Mouse (Mus musculus) c-Kit-negative CD71-positive TER-119-positive erythroid progenitor cells, embryonic 14.5 days (primary cell): Measurements from ENCODE around the gene Ntn5.

Experiments used
- DNase-seq: peaks from one replicate; pipeline ENCODE4 v3.0.0-alpha.2; 2013; ENCODE audit warnings: low read depth, low spot score

Ntn5 gene

DNA sequence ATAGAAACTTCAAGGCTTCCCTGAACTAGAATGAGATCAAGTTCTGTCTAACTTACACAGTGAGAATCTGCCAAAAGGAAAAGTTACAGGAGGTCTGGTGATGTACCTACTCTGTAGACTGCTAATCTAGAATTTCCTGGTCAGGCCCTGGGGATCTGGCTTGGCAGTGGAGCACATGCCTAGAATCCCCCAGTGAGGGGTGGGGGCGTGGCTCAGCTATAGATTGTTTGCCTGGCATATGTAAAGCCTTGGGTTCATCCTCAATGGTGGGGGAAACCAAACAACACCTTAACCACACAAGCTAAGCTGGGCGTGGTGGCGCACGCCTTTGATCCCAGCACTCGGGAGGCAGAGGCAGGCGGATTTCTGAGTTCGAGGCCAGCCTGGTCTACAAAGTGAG lies 14.1 kb downstream of the Ntn5 start:
- DNase-seq, result no peak

DNA sequence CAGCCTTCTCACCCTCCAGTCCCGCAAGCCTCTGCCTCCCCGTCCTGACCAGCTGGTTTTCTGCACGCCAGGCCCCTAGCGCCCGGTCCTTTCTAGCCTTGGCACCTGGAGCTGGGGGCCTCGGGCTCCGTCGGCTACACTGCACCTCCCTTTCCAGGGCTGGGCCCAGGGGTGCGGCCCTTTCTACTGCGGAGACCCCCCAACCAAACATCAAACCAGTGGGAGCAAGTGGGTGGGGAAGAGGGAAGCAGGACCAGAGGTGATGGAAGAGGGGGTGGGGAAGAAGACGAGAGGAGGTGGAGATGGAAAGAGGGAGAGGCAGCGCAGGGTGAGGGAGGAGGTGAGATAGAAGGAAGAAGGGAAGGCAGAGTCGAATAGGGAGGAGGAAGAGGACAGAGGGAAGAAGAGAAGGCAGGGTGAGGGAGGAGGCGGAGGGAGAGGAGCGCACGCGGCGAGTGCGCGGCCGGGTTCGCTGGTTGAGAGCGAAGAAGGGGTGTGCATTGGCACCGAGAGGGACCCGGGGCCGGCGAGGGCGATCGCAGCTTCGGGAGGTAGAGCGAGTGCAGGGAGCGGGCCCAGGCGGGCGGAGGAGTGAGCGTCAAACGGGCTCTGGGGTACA lies 15.8 kb downstream of the Ntn5 start, which contains the start of gene Car11:
TSS of gene Car11 (plus strand) at position 321 of the 619 bp plus-strand sequence.
- DNase-seq, result no peak

DNA sequence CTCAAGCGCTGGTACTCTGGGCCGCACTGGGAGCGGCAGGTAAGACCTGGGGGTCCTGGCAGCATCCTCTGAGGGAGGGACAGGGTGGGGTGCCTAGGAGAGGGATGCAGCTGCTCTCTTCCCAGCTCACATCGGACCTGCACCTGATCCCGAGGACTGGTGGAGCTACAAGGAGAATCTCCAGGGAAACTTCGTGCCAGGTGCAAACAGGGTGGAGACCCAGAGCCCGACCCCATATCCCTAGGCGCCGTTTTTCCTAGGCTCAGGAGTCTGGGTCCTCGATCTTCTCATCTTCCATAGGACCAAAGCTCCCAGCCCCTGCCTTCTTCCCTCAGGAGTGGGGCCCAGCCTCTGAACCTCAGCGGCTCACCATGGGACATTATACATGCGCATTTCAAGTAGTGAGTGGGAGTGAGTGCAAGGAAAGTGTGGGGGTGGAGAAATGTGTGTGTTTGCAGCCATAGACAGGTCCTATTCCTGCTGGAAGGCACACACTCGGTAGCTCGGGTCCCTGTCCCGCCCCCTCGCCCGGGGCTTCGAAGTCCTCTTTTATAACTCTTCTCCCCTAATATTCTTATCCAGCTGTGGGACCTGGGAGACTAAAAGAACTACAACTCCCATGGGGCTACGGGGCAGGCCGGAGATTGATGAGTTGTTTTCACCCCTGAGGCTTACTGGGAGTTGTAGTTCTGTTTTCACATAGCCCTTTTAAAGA lies 16.6 kb downstream of the Ntn5 start:
- no peak for DNase-seq

DNA sequence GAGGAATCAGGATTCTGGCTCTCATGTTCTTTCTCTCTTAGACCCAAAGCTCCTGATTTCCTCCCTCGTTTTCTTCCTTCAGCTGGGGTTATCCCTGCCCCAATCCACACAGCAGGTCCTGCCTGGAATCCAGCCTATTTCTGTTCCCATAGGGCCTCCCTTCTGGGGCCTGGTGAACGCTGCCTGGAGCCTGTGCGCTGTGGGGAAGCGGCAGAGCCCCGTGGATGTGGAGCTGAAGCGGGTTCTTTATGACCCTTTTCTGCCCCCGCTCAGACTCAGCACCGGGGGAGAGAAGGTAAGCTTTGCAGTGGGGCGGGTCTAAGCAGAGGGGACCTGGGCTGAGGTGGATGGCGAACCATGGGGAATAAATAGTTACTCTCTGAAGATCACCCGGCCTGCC lies 17.2 kb downstream of the Ntn5 start:
- no peak for DNase-seq

DNA sequence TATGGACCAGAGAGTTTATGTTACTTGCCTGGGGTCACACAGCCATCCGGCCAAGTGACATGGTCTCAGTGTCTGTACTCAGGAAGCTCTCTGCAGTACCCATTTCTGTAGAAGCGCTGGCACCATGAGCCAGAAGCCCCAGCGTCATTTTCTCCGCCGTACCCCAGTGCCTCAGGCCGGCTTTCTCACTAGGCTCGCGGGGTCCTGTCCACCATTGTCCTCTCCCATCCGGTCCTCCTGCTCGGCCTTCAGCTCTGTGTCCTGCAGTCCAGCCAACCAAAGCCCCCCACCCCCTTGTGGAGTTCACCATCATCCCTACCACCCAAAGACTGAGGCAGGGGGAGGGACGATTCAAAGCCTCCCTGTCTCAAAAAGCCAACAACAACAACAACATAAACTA lies 17.8 kb downstream of the Ntn5 start:
- DNase-seq, result no peak

DNA sequence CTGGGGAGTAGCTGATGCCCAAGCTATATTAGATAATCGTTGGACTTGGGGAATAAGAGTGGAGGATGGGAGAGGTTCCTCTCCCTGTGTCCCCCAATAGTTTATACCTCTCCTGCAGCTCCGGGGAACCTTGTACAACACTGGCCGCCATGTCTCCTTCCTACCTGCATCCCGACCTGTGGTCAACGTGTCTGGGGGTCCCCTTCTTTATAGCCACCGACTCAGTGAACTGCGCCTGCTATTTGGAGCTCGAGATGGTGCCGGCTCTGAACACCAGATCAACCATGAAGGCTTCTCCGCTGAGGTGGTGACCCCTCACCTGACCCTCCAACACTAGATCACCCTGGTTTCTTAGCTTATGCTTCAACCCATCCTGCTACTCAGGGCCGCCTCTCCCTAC lies 18.5 kb downstream of the Ntn5 start:
- no peak for DNase-seq

DNA sequence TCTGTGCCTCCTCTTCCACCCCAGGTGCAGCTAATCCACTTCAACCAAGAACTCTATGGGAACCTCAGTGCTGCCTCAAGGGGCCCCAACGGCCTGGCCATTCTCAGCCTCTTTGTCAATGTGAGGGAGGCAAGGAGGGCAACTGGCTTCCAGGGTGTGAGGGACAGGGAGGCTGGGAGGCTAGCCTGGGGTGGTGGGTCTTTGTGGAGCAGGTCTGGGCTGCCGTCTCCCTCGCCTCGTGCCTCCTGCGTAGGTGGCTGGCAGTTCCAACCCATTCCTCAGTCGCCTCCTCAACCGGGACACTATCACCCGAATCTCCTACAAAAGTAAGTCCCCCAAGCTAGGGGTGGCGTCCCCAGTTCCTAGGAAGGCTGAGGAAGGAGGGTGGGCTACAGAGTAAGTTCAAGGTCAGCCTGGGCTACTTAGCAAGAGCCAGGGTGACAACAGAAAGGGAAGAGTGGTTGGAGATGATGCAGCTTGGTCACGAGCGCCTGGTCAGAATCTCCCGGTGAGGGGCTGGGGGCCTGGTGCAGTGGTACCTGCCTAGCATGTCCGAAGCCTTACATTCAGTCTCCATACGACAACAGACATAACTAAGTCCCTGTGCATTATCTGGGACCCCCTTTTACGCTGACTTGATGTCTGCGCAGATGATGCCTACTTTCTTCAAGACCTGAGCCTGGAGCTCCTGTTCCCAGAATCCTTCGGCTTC lies 19.1 kb downstream of the Ntn5 start:
- no peak for DNase-seq

DNA sequence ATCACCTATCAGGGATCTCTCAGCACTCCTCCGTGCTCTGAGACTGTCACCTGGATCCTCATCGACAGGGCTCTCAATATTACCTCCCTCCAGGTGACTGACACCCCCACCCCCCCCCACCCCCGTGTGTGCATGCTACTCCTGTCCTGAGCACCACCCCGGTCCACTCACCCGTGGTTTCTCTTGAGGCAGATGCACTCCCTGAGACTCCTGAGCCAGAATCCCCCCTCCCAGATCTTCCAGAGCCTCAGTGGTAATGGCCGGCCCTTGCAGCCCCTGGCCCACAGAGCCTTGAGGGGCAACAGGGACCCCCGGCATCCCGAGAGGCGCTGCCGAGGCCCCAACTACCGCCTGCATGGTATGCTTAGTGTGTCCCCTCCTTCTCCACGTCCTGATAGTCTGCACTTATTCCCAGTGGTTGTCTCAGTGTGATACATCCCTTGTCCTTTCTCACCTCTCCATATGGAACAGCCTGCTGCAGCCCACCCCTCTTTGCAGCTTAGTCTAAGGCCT lies 19.8 kb downstream of the Ntn5 start:
- no peak for DNase-seq

DNA sequence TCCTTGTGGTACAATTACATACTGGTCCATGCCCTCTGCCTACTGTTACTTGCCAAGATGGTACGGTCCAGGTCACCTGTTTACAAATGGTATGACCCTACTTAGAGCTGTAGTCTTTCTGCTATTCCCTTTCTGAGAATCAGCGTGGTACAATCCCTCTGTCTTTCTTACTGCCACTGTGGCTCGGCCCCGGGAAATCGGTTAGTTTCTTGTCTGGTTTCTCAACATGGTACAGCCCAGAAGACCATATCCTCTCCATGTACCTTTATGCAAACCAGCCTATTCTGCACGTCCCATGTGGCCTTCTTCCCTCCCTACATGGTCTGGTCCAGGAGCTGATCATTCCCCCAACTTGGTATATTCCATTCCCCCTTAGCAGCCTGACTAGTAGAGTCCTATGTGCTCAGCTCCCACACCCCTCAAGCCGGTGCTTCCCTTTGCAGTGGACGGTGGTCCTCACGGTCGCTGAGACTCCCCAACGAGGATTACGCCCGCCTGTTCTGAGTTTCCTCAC lies 20.3 kb downstream of the Ntn5 start:
- DNase-seq, result no peak

DNA sequence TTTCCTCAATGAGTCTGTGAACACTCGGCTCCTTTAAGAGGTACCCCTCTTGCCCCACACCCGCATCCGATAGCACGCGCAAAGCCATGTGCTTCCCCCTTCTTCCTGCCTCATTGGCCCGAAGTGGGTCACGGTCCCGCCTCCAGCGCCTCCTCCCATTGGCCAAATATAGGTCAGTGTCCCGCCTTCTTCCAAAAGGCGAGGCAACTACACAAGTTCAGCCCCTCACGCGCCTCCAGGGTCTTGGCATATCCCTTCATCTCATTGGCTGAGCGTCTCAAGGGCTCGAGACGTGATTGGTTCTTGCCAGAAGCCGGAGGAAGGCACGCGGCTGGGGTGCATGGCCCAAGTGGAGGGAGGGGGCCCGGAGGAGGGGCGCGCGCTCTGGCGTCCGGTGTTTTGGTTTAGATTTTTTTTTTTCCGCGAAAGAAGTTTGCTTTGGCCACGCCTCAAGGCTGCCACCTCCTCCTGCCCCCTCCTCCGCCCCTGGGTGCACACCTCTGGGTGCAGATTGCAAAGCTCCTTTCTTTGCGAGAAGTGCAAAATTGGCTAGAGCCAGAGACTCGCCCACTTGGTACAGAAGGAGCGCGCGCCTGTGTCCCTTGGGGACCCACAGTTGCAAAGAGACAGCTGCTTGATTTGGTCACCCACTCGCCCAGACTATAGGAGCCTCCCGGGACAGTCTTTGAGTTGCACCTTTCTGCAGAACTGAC lies 21.1 kb downstream of the Ntn5 start, which contains the start of gene Dbp:
TSS of gene Dbp (plus strand) at position 359 of the 713 bp plus-strand sequence.
- DNase-seq, result no peak

DNA sequence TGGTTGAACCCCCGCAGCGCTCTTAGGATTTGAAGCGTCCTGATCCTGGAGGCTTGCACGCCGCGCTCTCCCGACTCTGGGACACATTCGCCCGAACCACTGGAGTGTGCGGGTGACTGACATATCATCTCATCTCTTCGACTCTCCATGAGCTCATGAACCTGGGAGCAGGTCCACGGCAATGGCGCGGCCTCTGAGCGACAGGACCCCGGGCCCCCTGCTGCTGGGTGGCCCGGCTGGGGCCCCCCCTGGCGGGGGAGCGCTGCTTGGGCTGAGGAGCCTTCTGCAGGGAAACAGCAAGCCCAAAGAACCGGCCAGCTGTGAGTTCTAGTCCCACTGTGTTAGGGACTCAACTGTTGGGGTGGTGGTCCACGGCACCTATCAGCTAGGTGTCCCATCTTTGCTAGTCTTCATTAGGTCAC lies 21.6 kb downstream of the Ntn5 start:
- DNase-seq, result no peak

DNA sequence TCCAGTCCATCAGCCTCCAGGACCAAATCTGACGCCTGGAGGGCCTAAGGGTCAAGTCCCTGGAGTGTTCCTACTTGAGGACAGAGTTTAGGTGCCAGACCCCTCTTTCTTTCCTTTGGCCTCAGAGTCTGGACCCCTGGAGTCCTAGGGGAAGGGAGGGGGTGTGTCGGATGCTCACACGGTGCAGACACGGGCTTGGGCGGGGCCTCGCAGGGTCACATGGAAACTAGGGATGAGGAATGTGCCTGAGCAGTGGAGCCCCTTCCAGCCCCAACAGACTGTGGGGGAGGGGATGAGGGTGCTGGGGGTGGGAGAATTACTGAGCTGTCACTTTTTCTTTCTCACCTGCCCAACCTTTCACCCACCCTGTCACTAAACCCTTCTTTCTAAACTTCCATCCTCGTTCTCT lies 22.1 kb downstream of the Ntn5 start:
- DNase-seq, result no peak

DNA sequence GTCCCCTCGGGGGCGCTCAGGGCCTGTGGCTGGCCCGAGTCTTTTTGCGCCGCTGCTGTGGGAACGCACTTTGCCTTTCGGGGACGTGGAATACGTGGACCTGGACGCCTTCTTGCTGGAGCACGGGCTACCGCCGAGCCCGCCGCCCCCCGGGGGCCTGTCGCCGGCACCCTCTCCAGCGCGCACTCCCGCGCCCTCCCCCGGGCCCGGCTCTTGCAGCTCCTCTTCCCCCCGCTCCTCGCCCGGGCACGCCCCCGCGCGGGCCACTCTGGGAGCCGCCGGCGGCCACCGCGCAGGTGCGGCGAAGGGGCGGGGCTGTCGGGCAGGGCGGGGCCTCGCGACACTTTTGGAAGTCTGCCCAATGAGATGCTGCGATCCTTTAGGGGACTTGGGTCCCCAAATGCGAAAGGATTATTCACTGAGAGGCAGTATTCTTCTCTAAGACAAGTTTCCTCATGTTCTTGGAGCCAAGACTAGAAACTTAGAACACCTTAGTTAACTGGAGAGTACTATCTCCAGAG lies 23.0 kb downstream of the Ntn5 start:
- DNase-seq, result no peak

DNA sequence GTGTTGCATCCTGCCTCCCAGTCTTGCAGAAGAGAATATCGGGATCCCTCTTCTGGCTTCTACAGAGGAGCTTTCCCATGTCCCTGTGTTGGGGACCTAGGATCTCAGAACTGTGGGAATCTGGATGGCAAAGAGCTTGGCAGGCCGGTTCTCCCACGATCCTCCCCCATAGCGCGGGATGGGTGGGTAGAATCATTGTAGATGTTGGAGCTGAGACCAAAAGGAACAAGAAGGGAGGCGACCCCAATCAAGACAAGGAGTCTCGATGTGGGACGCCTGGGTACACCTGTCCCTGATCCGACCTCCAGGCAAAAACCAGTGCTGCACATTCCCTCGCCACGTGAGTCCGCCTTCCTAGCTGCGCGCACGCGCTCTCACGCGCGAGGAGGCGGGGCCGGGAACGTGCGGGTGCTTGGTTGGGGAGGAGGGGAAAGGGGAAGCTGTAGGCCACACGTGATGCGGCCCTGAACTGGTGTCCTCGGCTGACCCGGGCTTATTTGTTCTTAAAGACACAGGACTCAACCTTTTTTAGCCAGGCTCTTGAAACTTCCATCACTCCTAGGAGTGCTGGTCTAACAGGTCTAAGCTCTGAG lies 23.6 kb downstream of the Ntn5 start:
- DNase-seq, result no peak

DNA sequence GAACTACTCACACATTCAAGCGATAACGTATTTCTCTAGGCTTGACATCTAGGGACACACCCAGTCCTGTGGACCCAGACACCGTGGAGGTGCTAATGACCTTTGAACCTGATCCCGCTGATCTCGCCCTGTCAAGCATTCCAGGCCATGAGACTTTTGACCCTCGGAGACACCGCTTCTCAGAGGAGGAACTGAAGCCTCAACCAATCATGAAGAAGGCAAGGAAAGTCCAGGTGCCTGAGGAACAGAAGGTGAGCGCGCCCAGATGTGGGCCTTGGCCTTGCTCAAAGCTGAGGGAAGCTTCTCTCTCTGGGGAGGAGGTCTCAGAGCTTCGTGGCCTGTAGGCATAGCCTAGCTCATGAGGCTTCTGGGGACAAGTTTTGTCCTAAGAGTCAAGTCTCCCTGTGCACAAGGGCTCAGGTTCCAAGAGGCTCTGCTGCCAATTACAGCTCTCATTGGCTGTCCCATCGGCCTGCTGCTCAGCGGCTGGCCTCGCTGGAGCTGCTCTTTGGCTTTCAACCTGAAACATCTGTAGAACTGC lies 24.5 kb downstream of the Ntn5 start:
- DNase-seq, result no peak

DNA sequence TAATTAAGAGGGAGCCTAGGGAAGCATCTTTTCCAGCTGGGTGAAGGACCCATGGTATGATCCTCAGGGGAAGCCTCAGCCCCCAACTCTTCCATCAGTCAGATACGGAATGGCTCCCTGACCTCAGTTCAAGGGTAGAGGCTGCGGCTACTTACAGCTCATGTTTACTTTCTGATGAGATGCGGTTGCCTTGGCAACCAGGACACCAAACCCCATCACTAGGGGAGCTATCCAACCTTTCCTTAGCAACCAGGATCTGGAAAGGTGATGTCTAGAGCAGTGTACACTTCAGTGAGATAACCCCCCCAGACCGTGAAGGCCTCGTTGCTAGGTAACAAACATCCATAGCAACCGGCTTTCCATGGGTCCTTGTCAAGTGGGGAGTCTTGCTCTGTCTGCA lies 25.2 kb downstream of the Ntn5 start:
- no peak for DNase-seq

DNA sequence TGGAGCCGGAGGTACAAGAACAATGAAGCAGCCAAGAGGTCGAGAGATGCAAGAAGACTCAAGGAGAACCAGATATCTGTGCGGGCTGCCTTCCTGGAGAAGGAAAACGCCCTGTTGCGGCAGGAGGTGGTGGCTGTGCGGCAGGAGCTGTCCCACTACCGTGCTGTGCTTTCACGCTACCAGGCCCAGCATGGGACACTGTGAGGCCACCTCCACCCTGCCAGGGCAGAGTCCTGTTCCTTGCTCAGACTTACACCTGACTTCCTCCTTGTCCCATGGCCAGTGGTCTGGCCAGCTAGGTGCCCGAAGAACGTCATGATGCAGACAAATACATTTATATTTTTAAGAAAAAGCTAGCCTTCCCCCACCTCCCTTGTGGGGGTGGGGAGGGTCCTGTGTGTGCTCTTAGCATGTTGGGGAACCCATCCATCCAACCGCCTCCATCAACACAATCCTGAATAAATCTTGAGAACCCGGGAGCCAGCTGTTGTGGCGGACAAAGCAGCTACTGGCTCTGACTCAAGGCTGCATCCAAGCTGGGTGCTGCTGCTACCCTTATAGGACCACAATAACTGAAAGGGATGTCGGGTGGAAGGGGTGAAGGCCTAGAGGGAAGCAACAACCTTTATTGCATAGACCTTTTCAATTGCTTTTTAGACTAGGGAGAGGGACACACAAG lies 26.0 kb downstream of the Ntn5 start:
- DNase-seq, result no peak

DNA sequence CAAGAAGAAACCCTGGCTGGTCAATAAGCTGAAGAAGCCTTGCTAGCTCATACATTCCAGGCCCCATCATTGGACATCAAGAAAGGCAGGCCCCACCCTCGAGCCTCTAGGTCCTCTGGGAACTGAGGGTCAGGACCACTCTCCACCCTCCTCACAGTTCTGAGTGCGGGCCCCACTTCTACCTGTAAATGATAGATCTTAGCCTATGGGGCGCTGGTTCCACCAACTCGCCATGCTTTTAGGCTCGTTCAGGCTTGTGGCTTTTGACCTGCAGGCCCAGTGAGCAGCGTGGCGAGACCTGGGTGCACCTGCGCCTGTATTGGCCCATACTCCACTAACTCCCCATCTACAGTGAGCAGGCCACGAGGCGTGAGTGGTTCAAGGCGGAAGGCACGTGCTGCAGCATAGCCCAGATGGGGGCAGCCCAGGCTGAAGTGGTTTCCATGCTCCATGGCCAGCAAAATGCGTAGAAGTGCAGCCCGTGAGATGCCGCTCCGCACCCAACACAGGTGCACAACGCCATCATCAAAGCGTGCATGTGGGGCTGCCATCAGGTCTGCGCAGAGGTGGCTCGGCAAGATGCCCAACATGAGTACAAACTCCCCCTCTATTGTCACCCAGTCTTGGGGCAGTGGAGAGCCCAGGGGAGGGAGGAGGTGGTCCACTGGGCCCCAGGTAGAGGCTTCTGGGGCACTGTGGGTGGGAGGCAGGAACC lies 26.8 kb downstream of the Ntn5 start:
- no peak for DNase-seq

DNA sequence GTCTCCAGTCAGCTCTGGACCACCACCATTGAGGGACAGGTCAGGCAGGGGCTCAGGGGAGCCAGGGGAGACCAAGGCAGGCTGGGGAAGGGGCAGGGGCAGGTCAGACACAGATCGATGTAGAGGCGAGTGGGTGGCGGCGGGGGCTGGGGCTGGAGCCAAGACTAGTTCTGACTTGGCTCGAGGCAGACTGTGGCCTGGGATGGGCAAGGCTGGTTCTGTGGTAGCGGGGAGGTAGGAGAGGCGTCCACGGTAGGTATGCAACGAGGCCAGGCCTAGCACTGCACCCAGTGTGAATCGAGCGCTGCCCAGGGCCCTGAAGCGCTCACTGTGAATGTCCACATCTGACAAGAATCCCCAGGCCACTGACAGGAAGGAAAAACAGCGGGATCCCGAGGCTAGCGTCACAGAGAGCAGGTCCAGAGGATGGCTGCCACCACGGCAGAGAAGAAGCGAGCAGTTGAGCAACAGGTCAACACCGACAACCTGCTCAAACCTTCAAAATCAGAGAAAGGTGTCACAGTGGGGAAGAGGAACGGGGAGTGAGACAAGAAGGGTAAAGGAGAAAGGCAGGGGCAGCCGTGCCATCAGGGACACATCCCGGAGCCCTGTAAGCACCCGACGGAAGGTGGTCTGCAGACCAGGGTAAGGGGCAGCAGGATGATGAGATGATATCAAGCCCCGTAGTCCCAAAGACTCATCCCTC lies 27.6 kb downstream of the Ntn5 start:
- no peak for DNase-seq
